Mouse (Mus musculus) heart, embryonic 12.5 days (tissue): ENCODE measurements around the gene Vrk3. TPM values are rescaled to one million over a fixed set of nuclear protein-coding genes. Genes with fewer than 3 reads are reported as not detected.
A peak's percentile ranks its signal among the peaks of the same experiment; 100 is the strongest.
"Not testable (repeated sequence)": the region's sequence is repeated elsewhere in the genome, so short reads cannot be mapped to it uniquely, and the experiment has no call there.

Experiments used
- ATAC-seq: fragments of 200-750 bp; cut with Nextera tagmentation; 2 replicates; pipeline ENCODE4 v1.8.0; 2017; ENCODE audit warnings: moderate TSS enrichment, moderate library complexity; ENCODE audit not compliant: insufficient number of reproducible peaks, low FRiP score
- H3K27ac ChIP-seq: fragments of 300-500 bp; sonication (generic); 2 replicates; pipeline ENCODE4 v1.5.1; 2016; ENCODE audit warnings: mild to moderate bottlenecking, moderate library complexity; ENCODE audit not compliant: poor library complexity, severe bottlenecking
- H3K27me3 ChIP-seq: fragments of 300-500 bp; sonication (generic); replicated peaks from 2 replicates; pipeline ENCODE4 v1.6.1; 2016; ENCODE audit warnings: mild to moderate bottlenecking, moderate library complexity
- H3K36me3 ChIP-seq: fragments of 300-500 bp; sonication (generic); 2 replicates; pipeline ENCODE4 v1.6.1; 2016; ENCODE audit warnings: mild to moderate bottlenecking, moderate library complexity
- H3K4me1 ChIP-seq: fragments of 300-500 bp; sonication (generic); replicated peaks from 2 replicates; pipeline ENCODE4 v1.6.1; 2016; ENCODE audit warnings: mild to moderate bottlenecking
- H3K4me2 ChIP-seq: fragments of 300-500 bp; sonication (generic); 2 replicates; pipeline ENCODE4 v1.6.1; 2016; ENCODE audit warnings: mild to moderate bottlenecking, moderate library complexity
- H3K4me3 ChIP-seq: fragments of 300-500 bp; sonication (generic); 2 replicates; pipeline ENCODE4 v1.5.1; 2016; ENCODE audit warnings: mild to moderate bottlenecking
- H3K9ac ChIP-seq: fragments of 300-500 bp; sonication (generic); 2 replicates; pipeline ENCODE4 v1.6.1; 2016; ENCODE audit warnings: mild to moderate bottlenecking, moderate library complexity
- H3K9me3 ChIP-seq: fragments of 300-500 bp; sonication (generic); replicated peaks from 2 replicates; pipeline ENCODE4 v1.6.1; 2016; ENCODE audit warnings: mild to moderate bottlenecking, moderate library complexity
- whole genome bisulfite sequencing: fragments of 180-500 bp; shearing (Covaris S2); methylation state at CpG from one replicate; pipeline ENCODE4 v1.1.7; 2016; 5-methylcytosine and 5-hydroxymethylcytosine counted together
- polyA plus RNA-seq: library from polyadenylated mRNA; unstranded; fragments of >200 nt; fragmentation: Nextera tagmentation; extraction: Ambion mirVana; gene quantifications from 2 replicates; pipeline ENCODE4 v1.2.1, GENCODE M21; 2016

Gene Vrk3
- polyA plus RNA-seq, 1 experiment from 2014 or later, result 29.4 TPM

DNA sequence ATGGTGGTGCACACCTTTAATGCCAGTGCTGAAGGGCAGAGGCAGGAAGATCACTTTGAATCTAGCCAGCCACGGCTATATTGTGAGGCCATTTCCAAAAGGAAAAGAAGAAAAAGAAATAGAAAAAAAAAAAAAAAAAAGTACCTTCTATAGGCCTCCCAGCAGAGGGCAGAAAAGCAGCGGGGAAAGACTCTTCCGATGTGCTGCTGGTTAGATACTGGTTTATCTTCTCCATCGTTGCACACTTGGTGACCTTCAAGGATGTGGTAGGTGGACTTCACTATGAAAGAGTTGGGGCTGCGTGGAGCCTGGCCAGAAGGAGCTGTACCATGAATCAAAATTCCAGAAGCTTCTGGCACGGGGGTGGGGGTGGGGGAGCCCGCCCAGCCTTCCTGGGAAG lies 23.9 kb upstream of the Vrk3 start:
- H3K9me3 ChIP-seq, result peaks cover 8% of the 10 kb centered on the region
- H3K27me3 ChIP-seq, result peaks cover 9% of the 10 kb centered on the region; the same call in 1 of the 2 replicates
- no peak overlapping the region for H3K4me2 ChIP-seq
- no peak overlapping the region for H3K27ac ChIP-seq
- H3K4me3 ChIP-seq, result no peak overlapping the region
- WGBS, result 18% methylated on average over 7 of the region's 7 CpGs
- no peak overlapping the region for H3K9ac ChIP-seq
- no peaks in the 10 kb centered on the region for H3K4me1 ChIP-seq
- no peak for ATAC-seq
- H3K36me3 ChIP-seq, result no peaks in the 10 kb centered on the region

DNA sequence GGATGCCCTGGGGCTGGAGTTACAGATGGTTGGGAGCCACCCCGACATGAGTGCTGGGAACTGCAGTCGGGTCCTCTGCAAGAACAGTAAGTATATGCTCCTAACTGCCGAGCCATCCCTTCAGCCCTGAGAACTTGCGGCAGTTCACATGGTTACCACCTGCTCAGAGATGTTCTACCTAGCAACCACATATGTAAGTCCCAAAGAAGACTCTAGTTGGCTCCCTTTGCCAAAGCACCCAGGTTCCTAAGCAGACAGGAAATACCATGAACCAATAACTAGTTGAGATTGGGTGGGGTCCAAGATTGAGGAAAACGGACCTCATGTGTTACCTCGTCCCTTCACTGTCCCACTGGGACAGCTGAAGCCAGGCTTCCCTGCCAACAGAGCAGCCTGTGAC lies 21.9 kb upstream of the Vrk3 start:
- H3K4me1 ChIP-seq, result no peaks in the 10 kb centered on the region
- WGBS, result 67% methylated on average over 6 of the region's 6 CpGs

DNA sequence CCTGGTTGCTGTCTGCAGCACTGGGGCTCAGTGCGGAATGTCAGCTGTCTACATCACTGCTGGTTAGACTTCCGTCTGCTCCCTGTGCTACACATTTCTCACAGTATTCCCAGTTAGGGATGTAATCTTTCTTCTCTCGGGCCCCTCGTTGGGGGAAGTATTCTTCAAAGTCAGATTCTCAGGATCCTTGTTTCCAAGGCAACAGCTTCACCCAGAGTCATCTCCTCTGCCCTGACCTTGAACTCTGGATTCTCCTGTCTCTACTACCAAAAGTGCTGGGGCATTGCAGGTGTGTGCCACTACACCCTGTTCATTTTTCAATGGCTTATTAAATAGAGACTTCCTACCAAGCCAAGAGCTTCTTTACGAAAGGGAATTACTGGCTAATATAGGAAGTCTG lies 21.1 kb upstream of the Vrk3 start:
- no peak overlapping the region for H3K9ac ChIP-seq
- H3K4me1 ChIP-seq, result no peaks in the 10 kb centered on the region
- ATAC-seq, result no peak
- H3K9me3 ChIP-seq, result peaks cover 8% of the 10 kb centered on the region
- 56% methylated on average over 5 of the region's 5 CpGs for WGBS
- peaks cover 8% of the 10 kb centered on the region; the same call in 1 of the 2 replicates for H3K27me3 ChIP-seq
- H3K36me3 ChIP-seq, result peaks cover under 1% of the 10 kb centered on the region; the same call in 1 of the 2 replicates
- no peak overlapping the region for H3K4me2 ChIP-seq
- H3K27ac ChIP-seq, result no peak overlapping the region
- H3K4me3 ChIP-seq, result no peak overlapping the region

More for the DNA sequence above, 21.9 kb upstream of the Vrk3 start:
- Histone ChIP-seq H3K9ac (no peak overlapping the region), H3K4me2 (no peak overlapping the region), H3K4me3 (no peak overlapping the region), H3K9me3 (peaks cover 8% of the 10 kb centered on the region), H3K27ac (no peak overlapping the region), H3K36me3 (no peaks in the 10 kb centered on the region), H3K27me3 (peaks cover 8% of the 10 kb centered on the region; the same call in 1 of the 2 replicates)
- no peak for ATAC-seq

DNA sequence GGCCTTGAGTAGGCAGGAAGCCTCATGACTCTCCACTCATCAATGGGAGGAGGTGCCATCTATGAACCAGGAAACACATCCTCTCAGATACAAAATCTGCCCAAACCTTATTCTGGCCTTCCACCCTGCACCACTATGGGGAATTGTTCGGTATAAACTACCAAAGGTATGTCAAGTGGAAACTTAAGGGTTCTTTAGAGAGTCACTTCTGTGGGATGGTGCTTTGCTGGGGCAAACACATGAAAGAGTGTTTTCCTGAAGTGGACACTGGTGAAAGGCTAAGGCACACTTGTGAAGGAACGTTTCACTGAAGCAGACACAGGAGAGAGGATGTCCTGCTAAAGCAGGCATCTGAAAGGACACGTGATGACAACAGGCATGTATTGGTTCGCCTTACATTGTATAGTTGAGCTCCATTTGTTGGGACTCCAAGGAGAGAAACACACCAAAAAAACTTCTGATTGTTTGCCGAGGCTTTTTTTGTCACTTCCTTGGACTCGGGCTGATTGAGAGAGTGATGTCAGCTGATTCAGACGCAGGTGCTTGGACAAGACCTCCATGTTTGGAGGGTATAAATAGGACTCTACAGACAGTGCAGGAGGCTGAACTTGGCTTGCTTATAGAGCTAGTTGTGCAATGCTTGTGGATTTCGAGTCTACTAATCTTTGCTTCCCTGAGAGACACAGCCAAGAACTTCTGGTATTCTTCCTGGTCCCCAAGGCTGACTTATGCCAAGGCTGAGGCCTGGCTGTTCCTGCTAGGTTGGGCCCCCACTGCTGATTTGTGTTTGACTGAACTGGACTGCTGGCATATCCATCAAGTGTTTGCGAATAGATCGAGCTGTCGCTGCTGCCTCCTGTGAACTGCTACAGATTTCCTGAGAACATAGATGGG lies 19.9 kb upstream of the Vrk3 start:
- H3K9ac ChIP-seq, result no peak overlapping the region
- peaks cover 4% of the 10 kb centered on the region; the same call in 1 of the 2 replicates for H3K36me3 ChIP-seq
- 81% methylated on average over 11 of the region's 11 CpGs for WGBS

DNA sequence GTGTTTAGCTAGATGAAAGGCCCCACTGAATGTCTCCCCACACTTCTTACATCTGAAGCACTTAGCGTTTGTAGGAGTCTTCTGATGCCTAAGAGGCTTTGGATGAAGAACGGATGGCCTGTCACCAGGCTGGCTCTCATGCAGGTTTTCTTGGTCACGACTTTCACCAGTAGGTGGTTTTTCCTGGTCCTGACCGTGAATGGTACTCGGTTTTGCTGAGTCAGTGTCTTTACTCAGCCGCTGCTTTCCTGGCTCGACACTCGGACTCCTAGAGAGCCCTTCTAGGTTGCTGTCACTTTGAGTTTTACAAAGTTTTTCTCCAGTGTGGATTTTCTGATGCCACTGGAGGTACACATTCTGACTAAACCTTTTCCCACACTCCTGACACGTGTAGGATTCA lies 14.5 kb upstream of the Vrk3 start:
- WGBS, result 83% methylated on average over 9 of the region's 9 CpGs
- H3K9ac ChIP-seq, result no peak overlapping the region
- no peak for ATAC-seq
- no peak overlapping the region for H3K27ac ChIP-seq
- no peaks in the 10 kb centered on the region for H3K27me3 ChIP-seq
- no peak overlapping the region for H3K4me2 ChIP-seq
- peaks cover under 1% of the 10 kb centered on the region; the same call in 1 of the 2 replicates for H3K9me3 ChIP-seq
- no peak overlapping the region for H3K4me3 ChIP-seq
- H3K4me1 ChIP-seq, result no peaks in the 10 kb centered on the region
- H3K36me3 ChIP-seq, result peaks cover 10% of the 10 kb centered on the region; the same call in 1 of the 2 replicates

More for the DNA sequence above, 19.9 kb upstream of the Vrk3 start:
- Histone ChIP-seq H3K4me2 (no peak overlapping the region), H3K27ac (no peak overlapping the region), H3K4me1 (no peaks in the 10 kb centered on the region), H3K9me3 (peaks cover 8% of the 10 kb centered on the region), H3K4me3 (no peak overlapping the region), H3K27me3 (peaks cover 8% of the 10 kb centered on the region; the same call in 1 of the 2 replicates)
- no peak for ATAC-seq

DNA sequence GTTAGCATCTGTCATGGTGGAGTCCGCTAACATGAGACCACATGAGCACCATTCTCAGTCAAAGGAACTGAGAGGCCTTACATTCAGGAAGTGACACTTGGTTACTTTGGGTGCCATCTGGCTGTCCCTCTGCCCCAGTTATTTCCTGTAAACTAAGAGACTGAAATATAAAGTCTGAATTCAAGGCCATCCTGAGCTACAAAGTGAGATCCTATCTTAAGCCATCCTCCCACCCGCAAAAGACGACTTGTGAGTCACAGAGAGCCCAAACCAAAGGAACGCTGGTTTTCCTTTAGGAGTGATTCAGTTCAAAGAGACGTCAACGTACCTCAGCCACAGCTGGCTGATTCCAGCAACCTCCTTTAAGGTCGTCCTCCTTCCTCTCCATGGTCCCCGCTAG lies 6.9 kb upstream of the Vrk3 start:
- H3K9ac ChIP-seq, result no peak overlapping the region
- WGBS, result 74% methylated on average over 8 of the region's 8 CpGs
- peaks cover 3% of the 10 kb centered on the region; the same call in 1 of the 2 replicates for H3K4me1 ChIP-seq

DNA sequence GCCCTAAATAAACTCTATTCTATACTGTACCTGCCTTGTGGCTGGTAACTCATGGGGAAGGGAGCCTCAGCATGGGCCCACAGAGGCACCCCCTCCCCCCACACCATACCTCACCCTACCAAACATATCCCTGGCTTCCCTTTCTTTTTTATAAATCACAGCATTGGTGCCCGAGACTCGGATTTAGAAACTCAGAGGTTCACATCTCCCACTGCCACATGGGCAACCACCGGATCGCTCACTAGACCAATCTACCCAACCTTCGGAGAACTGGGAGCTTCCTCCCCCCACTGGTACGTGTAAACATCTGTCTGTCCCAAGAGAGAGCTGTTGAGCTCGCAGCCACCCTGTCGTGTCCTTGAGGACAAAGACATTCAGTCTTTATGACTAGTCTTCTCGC lies 3.9 kb upstream of the Vrk3 start:
- ATAC-seq, result no peak
- peak overlapping the region; percentile 75; the same call in 1 of the 2 replicates for H3K4me2 ChIP-seq
- H3K4me1 ChIP-seq, result peaks cover 15% of the 10 kb centered on the region
- no peaks in the 10 kb centered on the region for H3K9me3 ChIP-seq
- H3K27me3 ChIP-seq, result no peaks in the 10 kb centered on the region
- H3K4me3 ChIP-seq, result no peak overlapping the region
- WGBS, result 51% methylated on average over 9 of the region's 9 CpGs
- H3K36me3 ChIP-seq, result no peaks in the 10 kb centered on the region
- H3K9ac ChIP-seq, result no peak overlapping the region
- no peak overlapping the region for H3K27ac ChIP-seq

More for the DNA sequence above, 6.9 kb upstream of the Vrk3 start:
- Histone ChIP-seq H3K27ac (no peak overlapping the region), H3K9me3 (no peaks in the 10 kb centered on the region), H3K36me3 (no peaks in the 10 kb centered on the region), H3K27me3 (no peaks in the 10 kb centered on the region), H3K4me3 (no peak overlapping the region), H3K4me2 (no peak overlapping the region)
- no peak for ATAC-seq

DNA sequence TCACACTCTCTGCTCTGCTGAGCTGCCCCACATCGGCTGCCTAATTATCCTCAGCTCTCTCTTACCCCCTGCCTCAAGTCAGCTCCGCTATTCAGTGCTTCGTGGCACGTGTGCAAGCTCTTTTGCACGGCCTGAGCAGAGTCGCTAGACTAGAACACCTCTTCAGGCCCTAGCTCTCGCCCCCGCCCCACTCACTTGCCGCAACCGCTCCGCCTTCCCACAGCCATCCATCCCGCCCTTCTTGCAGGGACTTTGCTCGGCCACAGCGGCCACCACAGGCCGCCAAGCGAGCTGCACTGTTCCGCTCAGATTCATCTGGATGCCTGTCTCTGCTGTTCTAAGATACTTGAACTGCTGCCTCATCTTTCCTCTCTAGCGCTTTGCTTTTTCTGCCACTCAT lies 3.1 kb upstream of the Vrk3 start:
- peak overlapping the region; percentile 66 for H3K9ac ChIP-seq

DNA sequence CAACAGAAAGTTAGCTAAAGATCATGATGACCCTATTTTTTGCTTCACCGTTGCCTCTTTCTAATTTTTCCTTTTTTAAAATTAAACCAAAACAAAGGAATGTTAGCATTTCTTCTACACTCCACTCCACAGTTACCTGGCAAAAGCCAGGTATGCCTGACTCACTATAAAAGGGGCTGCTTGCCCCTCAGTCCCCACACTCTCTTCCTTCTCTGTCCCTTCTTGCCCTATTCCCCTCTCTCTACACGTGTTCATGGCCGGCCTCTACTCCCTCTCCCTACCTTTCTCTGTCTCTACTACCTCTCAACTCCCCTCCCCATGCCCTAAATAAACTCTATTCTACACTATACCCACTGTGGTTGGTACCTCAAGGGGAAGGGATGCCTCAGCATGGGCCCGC lies 1.1 kb upstream of the Vrk3 start:
- Histone ChIP-seq H3K9ac (peak overlapping the region; percentile 61; the same call in 1 of the 2 replicates), H3K4me3 (peak overlapping the region; percentile 62; the same call in 1 of the 2 replicates), H3K27ac (no peak overlapping the region), H3K4me2 (peak overlapping the region; percentile 88), H3K36me3 (peaks cover 7% of the 10 kb centered on the region; the same call in 1 of the 2 replicates), H3K9me3 (no peaks in the 10 kb centered on the region), H3K27me3 (no peaks in the 10 kb centered on the region), H3K4me1 (peaks cover 20% of the 10 kb centered on the region)
- 57% methylated on average over 4 of the region's 4 CpGs for WGBS
- ATAC-seq, result no peak

More for the DNA sequence above, 3.1 kb upstream of the Vrk3 start:
- 0 out of 2 replicates have a peak, but pooled peaks have one; percentile 24 for ATAC-seq
- WGBS, result under 1% methylated on average over 18 of the region's 18 CpGs
- peak overlapping the region; percentile 45 for H3K4me3 ChIP-seq
- H3K36me3 ChIP-seq, result no peaks in the 10 kb centered on the region
- no peaks in the 10 kb centered on the region for H3K27me3 ChIP-seq
- peaks cover 20% of the 10 kb centered on the region for H3K4me1 ChIP-seq
- peak overlapping the region; percentile 75 for H3K4me2 ChIP-seq
- no peak overlapping the region for H3K27ac ChIP-seq
- H3K9me3 ChIP-seq, result no peaks in the 10 kb centered on the region

DNA sequence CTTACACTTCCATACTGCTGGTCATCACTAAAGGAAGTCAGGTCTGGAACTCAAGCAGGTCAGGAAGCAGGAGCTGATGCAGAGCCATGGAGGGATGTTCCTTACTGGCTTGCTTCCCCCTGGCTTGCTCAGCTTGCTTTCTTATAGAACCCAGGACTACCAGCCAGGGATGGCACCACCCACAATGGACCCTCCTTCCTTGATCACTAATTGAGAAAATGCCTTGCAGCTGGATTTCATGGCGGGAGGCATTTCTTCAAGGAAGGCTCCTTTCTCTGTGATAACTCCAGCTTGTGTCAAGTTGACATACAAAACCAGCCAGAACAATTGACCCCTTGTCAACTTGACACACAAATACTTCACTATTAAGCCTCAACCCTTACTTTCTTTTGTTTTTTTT lies 2.7 kb downstream of the Vrk3 start, which contains the start of gene Zfp473:
TSS of gene Zfp473 (minus strand) at position 101 of the 400 bp plus-strand sequence.
- not testable (repeated sequence) for H3K27me3 ChIP-seq, H3K9me3 ChIP-seq, H3K4me3 ChIP-seq, ATAC-seq, H3K9ac ChIP-seq, H3K27ac ChIP-seq, H3K4me2 ChIP-seq
- WGBS, result 82% methylated on average over 1 of the region's 1 CpGs
- Histone ChIP-seq H3K4me1 (peaks cover 16% of the 10 kb centered on the region), H3K36me3 (peaks cover 45% of the 10 kb centered on the region)

DNA sequence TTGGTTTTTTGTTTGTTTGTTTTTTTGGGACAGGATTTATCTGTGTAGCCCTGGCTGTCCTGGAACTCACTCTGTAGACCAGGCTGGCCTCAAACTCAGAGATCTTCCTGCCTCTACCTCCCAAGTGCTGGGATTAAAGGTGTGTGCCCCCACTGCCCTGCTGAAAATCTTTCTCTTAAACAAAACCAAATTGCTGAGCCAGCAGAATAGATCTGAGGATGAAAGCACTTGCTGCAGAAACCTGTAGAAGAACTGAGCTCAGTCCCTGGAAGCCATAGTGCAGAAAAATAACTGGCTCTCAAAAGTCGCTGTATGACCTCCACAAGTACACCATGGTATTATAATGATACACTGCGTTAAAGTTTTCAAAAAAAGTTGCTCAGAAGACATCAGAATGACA lies 9.0 kb downstream of the Vrk3 start:
- H3K27me3 ChIP-seq, result no peaks in the 10 kb centered on the region

More for the DNA sequence above, 9.0 kb downstream of the Vrk3 start:
- ATAC-seq, result no peak
- WGBS, result 80% methylated on average over 2 of the region's 2 CpGs
- Histone ChIP-seq H3K36me3 (peaks cover 98% of the 10 kb centered on the region), H3K9me3 (no peaks in the 10 kb centered on the region), H3K4me1 (no peaks in the 10 kb centered on the region), H3K27ac (no peak overlapping the region), H3K4me2 (no peak overlapping the region), H3K9ac (no peak overlapping the region), H3K4me3 (no peak overlapping the region)
